Mouse (Mus musculus) adrenal gland, adult 2 months (tissue): ENCODE results near the gene Arel1. TPM values are rescaled to one million over a fixed set of nuclear protein-coding genes. Genes with fewer than 3 reads are reported as not detected.

Experiments
- DNase-seq: peaks from one replicate; pipeline ENCODE4 v3.0.0; 2021
- polyA plus RNA-seq: library from polyadenylated mRNA; depleted of rRNA; stranded (reverse); fragments of >200 nt; gene quantifications from 2 replicates; pipeline ENCODE4 v1.2.3, GENCODE M21; 2012; rRNA removed
- total RNA-seq, 2 experiments: library from RNA; stranded (reverse); gene quantifications; 2 replicates each; pipeline ENCODE4 v1.2.3; 2021

Arel1 gene
- total and polyA plus RNA-seq, 3 experiments = 20.2 to 33.5 (median 29.6) TPM

- DNase-seq = no peak
Observed at GRCm38 (mm10) chr12:84907024-84907626, 63.6 kb downstream of the Arel1 start.

DNA sequence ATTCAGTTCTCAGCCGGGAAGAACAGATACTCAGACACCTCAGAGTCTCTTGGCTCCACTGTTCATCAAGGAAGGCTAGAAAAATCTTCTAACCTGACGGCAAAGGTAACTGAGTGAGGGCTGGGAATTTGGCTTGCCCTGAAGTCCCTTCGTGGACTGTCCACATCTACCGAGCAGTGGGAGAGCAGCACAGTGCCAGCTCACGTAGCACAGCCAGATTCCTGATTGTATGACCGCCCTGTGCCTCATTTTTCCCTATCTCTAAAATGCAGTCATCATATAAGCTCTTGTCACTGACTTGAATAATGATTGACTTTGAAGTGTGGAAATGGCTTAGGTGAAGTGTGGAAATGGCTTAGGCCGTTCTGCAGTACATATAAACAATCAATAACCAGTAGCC is 66.3 kb downstream of the Arel1 start:
- no peak for DNase-seq

GRCm38 (mm10) chr12:84900317-84900716 is 70.4 kb downstream of the Arel1 start:
- no peak for DNase-seq

- no peak for DNase-seq
Observed at GRCm38 (mm10) chr12:84897322-84897721, 73.4 kb downstream of the Arel1 start.

DNA sequence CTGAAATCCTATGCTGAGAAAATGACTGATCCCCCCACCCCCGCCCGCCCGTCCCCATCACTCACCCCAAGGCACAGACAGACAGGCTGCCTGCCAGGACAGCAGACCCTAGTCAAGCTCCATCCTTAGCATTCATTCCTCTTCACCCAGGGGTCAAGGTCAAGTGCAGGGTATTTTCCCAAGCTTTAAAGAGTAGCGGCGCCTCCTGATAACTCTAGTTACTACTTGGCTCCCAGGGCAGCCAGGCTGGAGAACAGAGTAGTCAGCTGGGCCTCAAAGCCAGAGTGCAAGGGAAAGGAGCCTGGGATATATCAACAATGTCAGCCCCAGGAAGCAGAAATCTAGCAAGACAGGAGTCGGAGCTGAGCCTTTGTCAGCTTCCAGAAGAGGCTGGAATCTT is 74.5 kb downstream of the Arel1 start:
- DNase-seq = no peak

DNA sequence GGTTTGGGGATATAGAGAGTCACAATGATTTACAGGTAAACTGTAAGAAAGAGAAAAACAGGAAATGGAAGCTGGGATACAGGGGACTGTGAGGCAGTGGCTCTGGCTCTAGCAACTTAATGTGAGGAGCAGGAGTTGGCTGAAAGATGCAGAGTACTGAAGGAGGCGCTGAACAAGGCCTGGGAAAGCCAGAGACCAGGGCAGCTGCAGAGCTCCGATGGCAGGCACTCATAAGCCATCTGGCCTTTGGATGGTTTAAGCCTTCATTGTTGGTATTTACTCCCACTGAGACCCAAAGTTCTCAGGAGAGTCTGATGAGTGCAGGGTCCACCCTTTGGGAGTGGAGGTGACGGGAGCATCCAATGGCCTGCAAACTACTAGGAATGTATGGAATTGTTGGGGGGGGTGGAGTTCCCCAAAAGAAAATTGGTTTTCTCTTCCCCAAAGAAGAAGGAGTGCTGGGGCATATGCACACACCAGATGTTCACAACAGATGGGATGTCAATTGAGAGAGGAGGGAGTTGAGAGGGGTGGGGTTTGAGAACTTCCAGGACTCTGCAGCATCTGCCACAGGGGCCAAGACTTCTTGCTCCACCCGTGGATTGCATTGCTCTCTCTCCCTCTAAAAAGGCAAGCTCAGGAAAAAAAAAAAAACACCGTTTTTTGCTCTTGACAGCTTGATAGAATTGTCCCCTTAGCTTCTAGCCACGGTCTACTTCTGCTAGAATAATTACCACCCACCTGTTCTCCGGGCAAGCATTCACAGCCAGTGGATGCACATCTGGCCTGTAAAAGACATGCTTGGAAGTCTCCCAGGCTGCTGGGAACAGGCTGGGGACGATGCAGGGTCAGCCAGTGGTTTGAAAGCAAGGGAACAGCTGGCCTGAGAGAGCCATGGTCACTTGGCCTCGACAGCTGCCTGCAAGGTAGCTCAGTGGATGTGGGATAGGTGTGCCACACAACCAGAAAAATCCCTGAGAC is 76.8 kb downstream of the Arel1 start:
- no peak for DNase-seq

DNA sequence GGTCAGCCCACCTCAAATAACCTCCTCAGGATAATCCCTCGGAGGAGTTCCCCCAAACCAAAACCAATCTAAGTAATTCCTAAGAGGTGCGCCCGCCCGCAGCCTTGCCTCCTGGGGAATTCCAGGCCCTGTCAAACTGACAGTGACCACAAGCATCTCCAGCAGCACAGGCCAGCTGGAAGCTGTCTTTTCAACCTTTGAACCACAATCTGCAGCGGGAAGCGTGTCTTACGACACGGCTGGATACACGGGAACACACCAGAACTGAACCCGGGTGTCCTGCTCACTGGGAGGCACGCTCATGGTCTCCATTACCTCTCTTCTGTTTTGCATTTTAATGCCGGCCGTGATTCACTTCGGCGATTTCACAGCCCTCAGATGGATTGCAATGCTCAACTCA is 80.4 kb downstream of the Arel1 start:
- no peak for DNase-seq

DNA sequence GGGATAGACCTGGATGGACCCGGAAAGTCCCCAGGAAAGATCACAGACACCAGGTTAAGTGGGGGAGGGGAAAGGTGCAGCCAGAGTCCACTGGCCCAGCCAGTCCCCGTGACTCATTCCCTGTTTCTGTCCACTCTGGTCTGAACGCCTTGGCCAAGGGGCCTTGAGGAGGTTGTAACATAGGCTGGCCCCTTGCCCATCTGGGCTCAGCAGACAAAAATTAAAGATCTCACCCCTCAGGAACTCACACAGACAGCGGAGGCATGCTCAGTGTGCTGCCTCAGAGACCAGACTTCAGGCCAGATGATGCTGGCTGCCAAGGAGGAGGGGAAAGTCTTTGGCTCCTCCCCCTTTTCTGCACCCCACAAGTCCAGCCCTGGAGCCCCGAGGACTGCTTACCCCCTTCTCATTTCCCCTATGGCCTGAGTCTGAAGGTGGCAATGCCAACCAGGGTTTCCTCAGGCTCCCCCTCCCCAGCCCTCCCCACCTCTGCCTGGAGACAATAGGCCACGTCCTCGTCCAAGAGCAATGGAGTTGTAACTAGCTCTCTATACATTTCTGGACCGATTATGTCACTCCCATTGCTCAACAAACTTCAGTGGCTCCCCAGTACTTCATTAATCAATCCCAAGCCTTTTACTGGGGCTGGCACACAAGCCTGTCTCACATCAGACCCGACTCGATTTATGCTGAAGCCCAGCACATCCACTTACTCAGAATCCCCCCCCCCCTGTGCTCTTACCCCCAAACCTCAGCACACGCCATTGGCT is 85.4 kb downstream of the Arel1 start:
- peak; percentile 73 for DNase-seq

- DNase-seq = no peak
Observed at GRCm38 (mm10) chr12:84884423-84885076, 86.2 kb downstream of the Arel1 start.

- DNase-seq = no peak
Observed at GRCm38 (mm10) chr12:84882796-84883195, 87.9 kb downstream of the Arel1 start.

GRCm38 (mm10) chr12:84880091-84880490 is 90.6 kb downstream of the Arel1 start:
- DNase-seq = no peak

DNA sequence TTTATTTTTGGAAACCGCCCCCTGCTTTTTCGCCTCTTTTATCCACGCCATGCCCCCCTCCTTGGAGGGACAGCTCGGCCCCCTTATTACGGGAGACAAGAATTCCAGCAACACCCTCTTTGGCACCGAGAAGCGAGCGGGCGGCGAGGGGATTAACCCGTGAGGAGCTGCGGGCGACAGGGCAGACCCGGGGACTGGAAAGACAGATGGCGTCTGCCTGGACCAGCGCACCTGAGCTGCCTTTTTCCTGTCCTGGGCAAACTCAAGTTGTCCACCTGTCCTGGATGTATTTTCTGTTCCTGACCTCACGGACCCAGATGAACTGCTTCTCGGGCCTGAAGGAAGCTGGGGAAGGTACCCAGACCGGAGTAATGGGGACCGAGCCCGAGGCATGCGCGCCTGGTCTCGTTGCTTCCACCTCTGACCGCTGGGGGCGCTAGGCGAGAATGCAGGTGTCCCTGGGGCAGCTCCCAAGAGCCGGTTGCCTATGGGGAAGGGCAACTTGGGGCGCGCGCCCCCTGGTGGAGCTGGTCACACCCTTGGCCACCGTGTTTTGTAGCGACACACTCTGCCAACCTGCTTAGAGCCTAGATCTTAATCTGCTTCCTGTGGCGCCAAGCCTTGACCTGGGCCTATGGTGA is 94.1 kb downstream of the Arel1 start, which contains the start of gene Ltbp2:
Gene Ltbp2, minus strand, starts transcription at position 52 of the 641 bp plus-strand sequence.
- peak; percentile 90 for DNase-seq

DNA sequence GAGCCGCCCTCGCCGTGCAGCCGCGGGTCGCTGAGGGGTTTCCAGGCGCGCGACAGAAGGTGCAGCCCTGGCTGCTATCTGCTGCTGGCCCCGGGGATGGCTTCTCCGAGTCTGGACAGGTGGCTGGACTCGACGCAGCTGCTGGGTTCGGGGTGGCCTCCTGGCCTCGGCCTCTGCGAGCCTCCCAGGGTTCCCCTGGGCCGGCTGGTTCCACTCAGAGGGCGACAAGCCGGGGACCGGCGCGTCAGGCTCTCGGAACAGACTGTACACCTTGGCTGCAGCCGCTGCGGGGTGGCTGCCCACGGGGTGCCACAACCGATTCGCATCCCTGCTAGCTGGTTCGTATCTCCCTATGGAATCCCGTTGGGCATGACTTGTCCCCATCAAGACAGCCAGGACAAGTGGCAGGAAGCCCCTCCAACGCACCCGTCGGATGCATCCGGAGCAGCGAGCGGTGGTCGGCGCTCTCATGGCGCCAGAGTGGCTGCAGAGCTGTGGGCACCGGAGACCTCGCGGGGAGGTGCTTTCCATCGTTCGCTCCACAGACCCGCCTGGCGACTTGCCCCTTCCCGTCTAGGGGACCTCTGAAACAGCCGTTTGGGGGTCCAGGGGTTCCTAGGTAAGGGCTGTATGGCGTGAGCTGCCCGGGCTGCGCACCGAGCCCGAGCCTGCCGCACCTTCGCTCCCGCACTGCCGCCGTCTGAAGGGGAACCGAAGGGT is 94.8 kb downstream of the Arel1 start:
- peak; percentile 29 for DNase-seq

GRCm38 (mm10) chr12:84873434-84873833 is 97.3 kb downstream of the Arel1 start:
- no peak for DNase-seq

DNA sequence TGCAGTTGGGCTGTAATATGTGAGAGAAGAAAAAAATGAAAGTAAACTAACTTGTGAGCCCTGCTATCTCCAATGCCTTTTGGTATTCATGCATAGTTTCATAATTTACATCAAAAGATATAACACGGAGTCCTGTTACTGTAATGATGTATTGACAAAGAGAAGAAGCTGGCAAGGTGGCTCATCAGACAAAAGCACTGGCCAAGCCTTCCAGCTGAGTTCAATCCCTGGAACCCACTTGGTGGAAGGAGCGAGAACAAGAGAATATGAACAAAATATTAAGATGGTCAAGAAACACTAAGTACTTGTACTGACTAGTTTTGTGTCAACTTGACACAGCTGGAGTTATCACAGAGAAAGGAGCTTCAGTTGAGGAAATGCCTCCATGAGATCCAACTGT is 98.4 kb downstream of the Arel1 start:
- DNase-seq = no peak

Other genes starting within 250 kb of the Arel1 start
- 100 to 1,000 TPM in 1 of 2 experiments, 10 to 100 TPM in 1; 85.4 to 100 TPM for gene Npc2, start 197.7 kb downstream of the Arel1 start, total RNA-seq
- gene Npc2, start 197.7 kb downstream of the Arel1 start, polyA plus RNA-seq = 126 and 165 TPM in 2 replicates
- gene Isca2, start 197.6 kb downstream of the Arel1 start, total RNA-seq = 10 to 100 TPM; 76.0 to 80.8 TPM
- 42.1 and 54.5 TPM in 2 replicates for gene Isca2, start 197.6 kb downstream of the Arel1 start, polyA plus RNA-seq
- 10 to 100 TPM in 1 of 2 experiments, 1 to 10 TPM in 1; 6.6 to 11.9 TPM for gene Ltbp2, start 94.4 kb downstream of the Arel1 start, total RNA-seq
- 11.8 and 16.1 TPM in 2 replicates for gene Ltbp2, start 94.4 kb downstream of the Arel1 start, polyA plus RNA-seq
- 100 to 1,000 TPM in 1 of 2 experiments, 10 to 100 TPM in 1; 89.4 to 117 TPM for gene Fcf1, start within 50 bp of the Arel1 start, total RNA-seq
- gene Fcf1, start within 50 bp of the Arel1 start, polyA plus RNA-seq = 10.6 and 10.9 TPM in 2 replicates
- gene Ylpm1, start 25.4 kb upstream of the Arel1 start, total RNA-seq = 10 to 100 TPM; 37.6 to 49.2 TPM
- gene Ylpm1, start 25.4 kb upstream of the Arel1 start, polyA plus RNA-seq = 12.7 and 23.7 TPM in 2 replicates
- gene Prox2, start 139.9 kb upstream of the Arel1 start, total RNA-seq = 1 to 10 TPM; 3.2 to 5.3 TPM
- gene Prox2, start 139.9 kb upstream of the Arel1 start, polyA plus RNA-seq = 2.6 and 2.8 TPM in 2 replicates
- 100 to 1,000 TPM; 347 to 398 TPM for gene Dlst, start 139.9 kb upstream of the Arel1 start, total RNA-seq
- 107 and 114 TPM in 2 replicates for gene Dlst, start 139.9 kb upstream of the Arel1 start, polyA plus RNA-seq
- gene Rps6kl1, start 180.4 kb upstream of the Arel1 start, total RNA-seq = 1 to 10 TPM in 1 of 2 experiments, under 1 TPM in 1; 0.37 to 1.5 TPM
- gene Rps6kl1, start 180.4 kb upstream of the Arel1 start, polyA plus RNA-seq = 1.5 and 1.8 TPM in 2 replicates
- 1 to 10 TPM in 1 of 2 experiments, under 1 TPM in 1; 0.37 to 2.8 TPM for gene Pgf, start 206.9 kb upstream of the Arel1 start, total RNA-seq
- gene Pgf, start 206.9 kb upstream of the Arel1 start, polyA plus RNA-seq = 0.63 and 1.6 TPM in 2 replicates
- gene Eif2b2, start 248.6 kb upstream of the Arel1 start, total RNA-seq = 10 to 100 TPM; 64.2 to 95.9 TPM
- 94.8 and 100.0 TPM in 2 replicates for gene Eif2b2, start 248.6 kb upstream of the Arel1 start, polyA plus RNA-seq